Mouse (Mus musculus) kidney, adult 2 months (tissue): ENCODE measurements at regions not wholly inside any gene's neighbourhood (a gene's known extent, or its start where the extent isn't known, plus 50 kb on each side); places are given as distances from the start of the nearest gene placed in this dataset.

Source experiments
- CTCF ChIP-seq: fragments of 200-500 bp; conservative IDR thresholded peaks from 2 replicates; pipeline ENCODE4 v1.5.1; 2011; ENCODE audit warnings: low read depth, mild to moderate bottlenecking, control low read depth, low read length, moderate library complexity, mixed read lengths; ENCODE audit not compliant: insufficient read depth, insufficient read length
- POLR2A ChIP-seq: fragments of 200-500 bp; IDR thresholded peaks from one replicate; pipeline ENCODE4 v1.6.1; 2011; ENCODE audit warnings: low read depth, low read length, control low read depth

DNA sequence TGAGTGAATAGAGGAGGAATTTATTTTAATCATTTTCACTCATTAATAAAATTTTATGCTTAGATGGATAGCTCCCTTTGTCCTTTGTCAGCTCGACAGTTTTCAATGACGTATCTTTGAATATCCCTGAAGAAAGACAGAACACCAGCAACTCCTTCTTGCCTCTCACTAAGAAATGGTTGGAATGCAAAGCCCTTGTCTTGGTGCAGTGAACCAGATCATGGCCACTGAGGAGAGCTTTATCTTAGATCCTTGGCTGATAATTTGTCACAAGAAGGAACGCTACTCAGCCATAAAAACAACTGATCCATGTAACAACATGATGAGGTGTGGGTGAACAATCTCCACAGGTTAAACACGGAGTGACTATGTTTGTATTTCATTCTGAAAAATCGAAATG is 73.5 kb upstream of the Plppr5 start:
- no peak for TF ChIP-seq CTCF
- no peak for TF ChIP-seq POLR2A
